Mouse (Mus musculus) mesoderm, embryonic 11.5 days (tissue): ENCODE results near the gene Mcm9.
"Not testable (repeated sequence)": the region's sequence is repeated elsewhere in the genome, so short reads cannot be mapped to it uniquely, and the experiment has no call there.

Experiments used
- DNase-seq: peaks from one replicate; pipeline ENCODE4 v3.0.0-alpha.2; 2012; ENCODE audit warnings: low read depth, low spot score

The Mcm9 gene

GRCm38 (mm10) chr10:53502875-53503816, 127.1 kb downstream of the Mcm9 start:
- DNase-seq = no peak

GRCm38 (mm10) chr10:53502471-53502870, 127.8 kb downstream of the Mcm9 start:
- no peak for DNase-seq

- no peak for DNase-seq
Observed at GRCm38 (mm10) chr10:53499518-53499917, 130.7 kb downstream of the Mcm9 start.

DNA sequence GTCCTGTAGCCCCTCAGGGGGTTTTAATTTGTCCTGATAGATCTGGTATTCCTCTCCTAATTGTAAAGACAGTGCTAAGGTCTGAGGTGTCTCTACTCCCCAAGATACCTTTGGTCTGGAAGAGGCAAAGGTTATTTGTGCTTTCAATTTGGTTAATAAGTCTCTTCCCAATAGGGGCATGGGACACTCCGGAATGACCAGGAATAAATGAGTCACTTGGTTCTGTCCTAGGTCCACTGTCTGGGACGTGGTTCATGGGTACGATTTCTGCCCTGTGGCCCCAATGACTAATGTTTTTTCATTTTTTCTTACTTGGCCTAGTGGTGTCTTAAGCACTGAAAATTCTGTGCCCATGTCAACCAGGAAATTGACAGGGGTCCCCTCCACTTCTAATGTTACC, 134.9 kb downstream of the Mcm9 start:
- DNase-seq = not testable (repeated sequence)

DNA sequence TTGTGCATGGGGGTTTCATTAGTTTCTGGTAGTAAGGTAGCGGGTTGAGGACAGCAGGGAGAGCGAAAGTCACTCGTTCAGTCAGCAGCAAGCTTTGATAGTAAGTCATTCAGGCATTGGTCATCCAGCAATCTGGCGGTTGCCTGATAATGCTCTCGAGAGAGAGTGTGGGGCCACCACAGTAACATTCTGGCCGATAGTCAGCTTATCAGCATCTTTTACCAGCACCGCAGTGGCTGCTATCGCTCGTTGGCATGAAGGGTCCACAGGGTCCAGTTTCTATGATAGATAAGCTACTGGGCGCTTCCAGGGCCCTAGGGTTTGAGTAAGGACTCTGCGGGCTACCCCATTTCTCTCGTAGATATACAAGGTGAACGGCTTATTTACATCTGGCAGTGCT, 136.3 kb downstream of the Mcm9 start:
- no peak for DNase-seq
